Mouse (Mus musculus) embryo, embryonic 11 days (tissue): Measurements from ENCODE around the gene Igtp.
"Not testable (repeated sequence)": the region's sequence is repeated elsewhere in the genome, so short reads cannot be mapped to it uniquely, and the experiment has no call there.

ENCODE experiments used
- DNase-seq: peaks from one replicate; pipeline ENCODE4 v3.0.0-alpha.2; 2015

The Igtp gene

DNA sequence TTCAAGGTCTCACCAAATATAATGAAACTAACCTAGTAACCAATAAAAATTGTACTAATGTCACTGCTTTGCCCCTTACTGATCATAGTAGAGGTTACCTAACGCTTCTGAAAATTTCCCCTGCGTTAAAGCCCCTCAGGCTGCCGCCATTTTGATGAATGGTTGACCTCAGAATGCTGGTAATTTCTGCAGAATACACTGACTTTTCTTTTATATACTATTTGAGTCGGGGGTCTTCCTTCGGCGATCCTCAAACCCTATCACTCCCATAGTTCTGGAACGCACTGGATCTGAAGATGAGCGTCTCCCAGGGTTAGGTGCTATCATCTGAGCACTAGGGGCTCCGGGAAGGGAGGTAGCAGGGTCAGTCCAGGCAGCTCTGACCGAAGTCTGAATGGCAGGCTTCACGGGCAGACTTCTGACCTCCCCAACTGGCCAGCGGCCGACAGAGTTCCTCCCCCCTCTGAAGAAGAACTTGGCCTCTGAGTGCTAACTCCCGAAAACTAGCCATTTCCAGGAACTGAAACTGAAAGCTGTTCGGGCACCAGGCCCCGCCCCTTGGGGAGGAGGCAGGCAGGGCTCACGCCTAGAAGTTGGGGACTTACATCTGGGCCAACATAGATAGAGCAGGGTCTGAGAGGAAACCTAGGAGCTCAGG, 15.2 kb downstream of the Igtp start:
- DNase-seq: peak; percentile 61

DNA sequence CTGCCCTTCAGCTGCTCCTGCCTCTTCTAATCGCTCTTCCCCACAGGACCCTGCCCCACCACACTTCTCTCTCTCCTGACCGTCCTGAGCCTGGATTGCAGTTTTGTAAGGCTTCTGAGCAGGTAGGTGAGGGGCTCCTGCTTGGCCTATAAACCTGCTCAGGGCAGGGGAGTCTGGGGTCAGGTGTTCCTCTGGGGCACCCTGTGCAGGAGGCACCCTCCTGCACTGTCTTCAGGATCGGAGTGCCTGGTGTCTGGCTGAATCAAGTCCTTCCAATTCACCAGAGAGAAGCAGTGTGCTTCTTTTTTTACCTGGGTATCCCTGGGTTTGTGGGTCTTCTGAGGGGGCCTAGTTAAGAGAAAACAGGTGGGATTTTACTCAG, 15.7 kb downstream of the Igtp start:
- not testable (repeated sequence) for DNase-seq

DNA sequence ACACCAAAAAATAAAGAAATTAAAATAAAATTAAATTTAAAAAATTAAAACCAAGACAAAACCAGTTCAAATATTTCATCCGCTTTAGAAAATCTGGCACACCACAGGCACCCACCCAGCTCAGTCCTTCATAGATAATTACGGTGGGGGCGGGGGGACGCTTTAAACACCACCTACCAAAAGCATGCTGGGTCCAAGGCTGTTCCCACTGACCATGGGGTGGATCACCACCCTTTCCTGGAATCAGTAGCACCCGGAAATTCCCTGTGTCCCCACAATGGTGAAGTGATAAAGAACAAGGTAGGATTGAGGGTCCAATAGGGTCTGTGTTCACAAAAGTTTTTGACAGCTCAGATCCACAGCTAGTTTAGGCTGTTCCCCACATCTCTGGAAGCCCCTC, 16.5 kb downstream of the Igtp start:
- no peak for DNase-seq

DNA sequence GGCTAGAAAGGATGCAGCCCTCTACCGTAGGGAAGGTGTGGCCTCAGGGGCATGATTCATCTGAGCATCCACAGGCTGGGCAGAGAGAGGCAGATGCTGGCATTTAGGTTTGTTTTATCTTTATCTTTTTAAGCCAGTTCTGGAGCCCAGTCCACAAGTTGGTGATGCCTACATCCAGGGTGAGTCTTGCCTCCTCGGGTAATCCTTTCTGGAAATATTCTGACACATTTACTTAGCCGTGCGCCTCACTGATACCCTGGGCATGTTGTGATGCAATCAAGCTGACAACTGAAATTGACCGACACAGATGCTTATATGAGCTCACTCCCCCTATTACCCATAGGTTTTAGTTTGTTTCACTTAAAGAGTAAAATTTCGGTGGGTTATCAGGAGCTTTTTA, 17.5 kb downstream of the Igtp start:
- DNase-seq: no peak

DNA sequence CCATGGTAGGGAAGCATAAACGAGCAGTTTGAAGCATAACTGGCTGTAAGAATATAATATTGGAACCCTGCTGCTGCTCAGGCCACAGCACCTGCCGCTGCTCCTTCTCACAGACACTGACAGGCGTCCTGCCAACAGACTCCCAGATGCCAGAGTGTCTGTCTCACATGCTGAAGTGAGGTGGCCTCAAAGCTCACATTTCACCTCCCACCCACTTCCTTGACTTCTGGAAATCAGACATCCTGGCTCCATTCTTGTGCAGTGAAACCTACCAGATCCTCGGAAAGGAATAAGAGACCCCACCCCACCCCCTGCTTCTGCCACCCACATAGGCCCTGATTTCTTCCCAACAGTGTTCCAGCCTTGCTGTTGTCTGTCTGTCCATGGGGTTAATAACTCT, 24.4 kb downstream of the Igtp start:
- no peak for DNase-seq

DNA sequence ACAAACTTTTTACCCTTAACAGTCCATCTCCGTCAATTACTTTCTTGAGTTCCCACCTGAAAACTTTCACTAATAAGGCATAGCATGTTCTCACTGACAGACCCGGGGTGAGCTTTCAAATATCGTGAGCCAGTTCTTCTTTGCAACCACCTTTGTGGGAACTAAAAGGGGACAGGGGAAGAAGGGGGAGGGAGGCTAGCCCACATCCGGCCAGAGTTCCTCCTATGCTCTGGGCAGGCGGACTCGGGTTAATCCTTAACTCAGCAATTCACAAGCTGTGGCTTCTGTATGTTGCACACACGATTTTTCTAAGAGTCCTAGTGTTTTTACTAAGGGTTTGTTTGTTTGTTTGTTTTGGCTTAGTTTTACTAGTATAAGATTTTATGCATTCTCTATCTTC, 25.0 kb downstream of the Igtp start:
- DNase-seq: no peak

DNA sequence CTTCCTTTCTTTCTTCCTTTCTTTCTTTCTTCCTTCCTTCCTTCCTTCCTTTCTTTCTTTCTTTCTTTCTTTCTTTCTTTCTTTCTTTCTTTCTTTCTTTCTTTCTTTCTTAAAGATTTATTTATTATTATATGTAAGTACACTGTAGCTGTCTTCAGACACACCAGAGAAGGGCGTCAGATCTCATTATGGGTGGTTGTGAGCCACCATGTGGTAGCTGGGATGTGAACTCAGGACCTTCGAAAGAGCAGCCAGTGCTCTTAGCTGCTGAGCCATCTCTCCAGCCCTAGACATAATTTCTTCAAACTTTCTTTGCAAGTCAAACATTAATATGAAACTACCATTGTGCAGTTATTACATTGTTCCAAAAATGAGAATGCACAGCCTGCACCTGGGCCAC, 25.5 kb downstream of the Igtp start:
- not testable (repeated sequence) for DNase-seq

DNA sequence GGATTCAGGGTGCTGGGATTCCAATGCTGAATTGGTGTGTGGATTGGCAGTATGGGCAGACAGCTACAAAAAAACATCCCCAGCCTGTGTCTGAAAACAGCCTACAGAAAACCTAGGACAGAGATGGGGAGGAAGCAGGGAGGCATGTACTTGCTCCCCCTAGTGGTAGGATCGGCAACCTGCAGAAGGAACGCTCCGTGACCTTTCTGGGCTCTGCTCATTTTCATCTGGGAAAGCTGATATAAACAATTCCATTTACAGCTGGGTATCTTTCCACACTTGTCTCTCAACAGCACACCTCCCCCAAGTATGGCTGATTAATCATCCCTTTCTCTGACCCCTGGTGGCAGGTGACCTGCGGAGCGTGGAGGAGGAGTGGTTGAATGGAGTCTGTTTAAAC, 26.3 kb downstream of the Igtp start:
- DNase-seq: peak; percentile 83

DNA sequence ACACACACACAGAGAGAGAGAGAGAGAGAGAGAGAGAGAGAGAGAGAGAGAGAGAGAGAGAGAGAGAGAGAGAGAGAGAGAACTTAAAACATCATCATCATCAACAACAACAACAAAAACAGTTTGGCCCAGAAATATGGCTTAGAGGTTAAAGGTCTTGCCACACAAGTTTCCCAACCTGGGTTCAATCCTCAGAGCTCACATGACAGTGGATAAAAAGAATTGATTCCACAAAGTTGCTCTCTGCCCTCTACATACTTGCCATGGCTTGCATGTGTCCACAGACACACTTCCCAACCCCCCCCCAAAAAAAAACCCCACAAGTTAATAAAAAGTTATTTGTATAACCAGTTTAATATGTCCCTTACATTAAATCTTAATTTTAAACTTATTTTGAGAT, 27.1 kb downstream of the Igtp start:
- no peak for DNase-seq

DNA sequence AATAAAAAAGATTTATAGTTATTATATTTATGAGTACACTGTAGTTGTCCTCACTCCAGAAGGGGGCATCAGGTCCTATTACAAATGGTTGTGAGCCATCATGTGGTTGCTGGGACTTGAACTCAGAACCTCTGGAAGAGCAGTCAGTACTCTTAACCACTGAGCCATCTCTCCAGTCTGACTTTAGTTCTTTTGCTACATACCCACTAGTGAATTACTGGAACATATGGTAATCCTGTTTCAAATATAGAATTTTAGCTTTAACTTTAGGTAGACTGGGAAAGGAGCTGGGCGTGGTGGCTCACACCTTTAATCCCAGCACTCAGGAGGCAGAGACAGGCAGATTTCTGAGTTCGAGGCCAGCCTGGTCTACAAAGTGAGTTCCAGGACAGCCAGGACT, 28.7 kb downstream of the Igtp start:
- not testable (repeated sequence) for DNase-seq

DNA sequence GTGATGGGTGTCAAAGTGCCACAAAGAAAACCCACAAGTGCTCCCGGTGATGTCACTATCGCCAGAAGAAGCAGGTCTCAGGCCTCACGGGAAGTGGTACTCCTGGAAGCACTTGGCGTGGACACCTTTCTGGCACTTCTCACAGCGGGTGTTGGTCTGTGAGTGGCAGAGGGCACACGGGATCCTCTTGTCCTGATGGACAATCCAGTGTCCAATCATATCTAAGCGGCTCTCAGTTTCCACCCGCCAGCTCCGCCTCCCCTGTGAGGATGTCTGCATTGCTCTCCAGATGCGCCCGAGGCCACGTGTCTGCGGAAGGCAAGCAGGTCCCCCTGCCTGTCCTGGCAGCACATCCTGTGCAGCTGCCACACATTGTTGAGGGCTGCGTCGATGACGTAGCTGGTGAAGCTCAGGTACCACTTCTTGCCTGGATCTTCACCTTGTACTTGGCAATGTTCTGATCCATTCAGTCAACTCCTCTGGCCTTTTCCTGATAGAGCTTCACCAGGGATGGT, 31.1 kb downstream of the Igtp start:
- peak; percentile 9 for DNase-seq

DNA sequence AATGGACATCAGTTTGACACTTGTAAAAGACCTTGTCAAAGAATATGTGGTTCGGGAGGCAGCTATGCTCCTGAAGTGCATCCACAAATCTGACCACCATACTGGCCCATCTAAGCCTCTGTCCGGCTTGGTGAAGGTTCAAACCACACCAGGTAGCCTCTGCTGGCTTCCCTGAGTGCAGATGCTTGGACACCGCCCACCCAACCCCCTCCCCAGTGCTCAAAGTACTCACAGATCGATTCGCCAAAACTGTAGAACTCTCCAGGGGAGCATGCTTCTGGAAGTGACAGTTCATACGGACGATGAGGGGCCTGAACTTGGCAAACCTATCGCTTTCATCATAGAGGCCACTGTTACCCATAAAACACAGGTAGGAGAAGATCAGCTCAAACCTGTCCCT, 31.8 kb downstream of the Igtp start:
- no peak for DNase-seq

DNA sequence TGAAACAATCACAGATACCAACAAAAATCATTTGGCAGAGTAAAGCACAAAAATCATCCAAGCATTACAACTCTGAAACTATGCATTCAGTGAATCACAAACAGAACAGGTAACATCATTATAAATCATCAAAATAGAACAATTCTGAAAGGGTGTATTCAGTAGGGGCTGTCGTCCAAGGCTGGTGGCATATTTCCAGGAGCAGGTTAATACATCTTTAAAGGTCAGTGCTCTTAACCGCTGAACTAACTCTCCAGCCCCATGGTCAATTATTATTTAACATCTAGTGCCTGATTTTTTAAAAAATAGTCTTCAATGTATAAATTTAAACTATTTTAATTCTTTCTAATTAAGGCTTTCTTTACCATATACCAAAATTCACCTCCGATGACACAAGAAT, 35.2 kb downstream of the Igtp start:
- DNase-seq: not testable (repeated sequence)

DNA sequence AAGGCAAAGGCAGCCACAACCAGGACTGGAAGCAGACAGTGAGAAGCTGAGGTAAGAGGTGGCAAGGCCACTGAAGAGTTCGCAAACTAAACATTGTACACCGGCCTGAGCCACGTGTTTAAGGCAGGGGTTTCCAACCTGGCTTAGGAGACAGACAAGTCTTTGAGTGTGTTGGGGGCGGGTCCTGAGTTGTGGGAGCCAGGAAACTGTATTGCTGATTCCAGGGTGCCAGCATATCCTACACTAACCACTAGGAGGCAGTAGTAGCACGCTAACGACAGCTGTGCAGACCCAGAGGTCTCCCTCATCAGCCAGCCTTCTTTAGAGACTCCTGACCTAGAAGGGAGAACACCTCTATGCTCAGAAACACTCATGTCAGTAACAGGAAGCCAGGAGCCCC, 35.8 kb downstream of the Igtp start:
- peak; percentile 67 for DNase-seq

DNA sequence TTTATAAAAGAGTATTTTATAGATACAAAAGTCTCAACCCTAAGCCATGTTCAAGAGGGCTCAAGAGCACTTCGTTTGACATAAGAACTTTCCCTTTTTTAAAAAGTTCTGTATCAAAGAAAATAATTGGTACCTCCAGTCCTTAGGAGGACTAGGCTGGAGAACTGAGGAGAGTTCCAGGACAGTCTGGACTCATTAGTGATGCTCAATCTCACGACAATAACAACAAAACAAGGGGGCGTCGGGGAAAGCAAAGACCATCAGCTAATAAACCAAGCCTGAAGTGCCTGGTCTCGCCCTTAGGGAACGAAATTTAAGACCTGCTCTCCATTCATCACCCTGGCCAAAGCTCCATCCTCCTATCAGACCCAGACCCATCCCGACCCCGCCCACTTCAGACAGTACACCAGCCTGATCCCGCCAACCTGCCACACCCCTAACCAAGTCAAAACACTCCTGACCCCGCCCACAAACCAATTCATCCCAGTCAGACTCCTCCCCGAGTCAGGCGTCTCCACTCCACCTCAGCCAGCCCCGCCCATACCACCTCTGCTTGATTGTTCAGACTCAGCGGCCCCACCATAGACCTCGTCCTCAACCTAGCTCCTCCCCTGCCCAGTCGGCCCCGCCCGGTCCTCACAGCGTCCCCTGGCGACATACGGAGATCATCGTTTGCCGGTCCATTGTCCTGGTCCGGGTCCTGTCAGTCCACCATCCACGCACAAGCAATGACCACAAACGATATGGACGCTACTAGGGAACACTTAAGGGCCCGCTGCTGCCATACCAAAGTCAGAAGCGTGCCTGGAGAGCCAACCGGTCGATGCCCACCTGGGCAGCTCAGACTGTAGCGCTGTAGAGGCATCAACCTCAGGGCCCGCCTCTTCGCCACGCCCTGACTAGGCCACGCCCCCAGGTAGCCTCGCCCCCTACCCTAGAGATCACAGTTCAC, 39.8 kb downstream of the Igtp start:
- DNase-seq: peak; percentile 88

DNA sequence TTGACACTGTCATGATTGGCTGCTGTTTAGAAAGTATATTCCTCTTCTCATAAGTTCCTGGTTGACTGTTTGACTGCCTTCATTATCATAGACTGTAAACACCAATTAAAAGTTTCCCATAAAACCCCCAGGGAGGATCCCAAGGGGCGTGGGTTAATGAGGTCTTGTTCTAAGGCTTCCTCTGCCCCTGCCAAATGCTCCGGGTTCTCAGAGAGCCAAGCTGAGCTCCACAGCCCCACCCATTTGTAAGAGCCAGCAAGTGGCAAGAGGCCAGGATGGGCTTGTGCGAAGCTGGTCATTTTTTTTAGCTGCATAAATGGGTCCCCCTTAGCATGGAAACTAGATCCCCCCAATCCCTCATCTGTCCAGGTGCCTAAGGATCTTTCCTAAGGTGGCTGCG, 47.9 kb downstream of the Igtp start:
- no peak for DNase-seq

DNA sequence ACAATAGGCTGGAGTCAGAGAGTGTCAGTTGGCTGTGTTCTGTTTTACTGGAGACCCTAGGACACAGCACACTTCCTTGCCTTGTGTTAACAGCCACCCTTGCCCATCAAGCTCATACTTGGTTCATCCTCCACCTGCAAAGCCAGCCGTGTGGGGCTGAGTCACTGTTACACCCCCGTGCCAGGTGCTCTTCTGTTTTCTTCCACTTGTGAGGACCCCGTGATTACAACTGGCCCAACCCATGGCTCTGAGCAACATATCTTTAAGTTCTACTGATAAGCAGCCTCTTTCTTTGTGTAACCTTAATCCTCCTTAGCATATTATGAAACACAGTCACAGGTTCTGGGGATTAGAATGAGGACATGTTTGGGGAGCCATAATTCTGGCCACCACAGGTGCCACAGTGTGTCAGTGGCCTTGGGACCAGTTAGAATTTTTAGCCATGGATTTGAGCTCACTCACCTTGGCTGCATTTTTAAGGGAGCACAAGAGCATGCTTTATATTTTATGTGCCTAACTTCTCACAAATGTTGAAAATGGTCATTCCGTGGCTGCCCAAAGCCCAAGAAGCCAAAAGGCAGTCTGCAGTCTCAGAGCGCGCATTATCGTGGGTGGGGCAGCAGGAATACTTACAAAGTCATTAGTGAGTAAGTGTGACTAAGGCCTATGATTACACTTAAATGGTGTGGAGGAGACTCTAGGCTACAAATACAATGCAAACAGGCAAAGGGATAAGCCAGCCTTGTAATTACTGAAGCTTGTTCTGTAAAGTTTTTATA, 50.0 kb downstream of the Igtp start:
- DNase-seq: no peak

DNA sequence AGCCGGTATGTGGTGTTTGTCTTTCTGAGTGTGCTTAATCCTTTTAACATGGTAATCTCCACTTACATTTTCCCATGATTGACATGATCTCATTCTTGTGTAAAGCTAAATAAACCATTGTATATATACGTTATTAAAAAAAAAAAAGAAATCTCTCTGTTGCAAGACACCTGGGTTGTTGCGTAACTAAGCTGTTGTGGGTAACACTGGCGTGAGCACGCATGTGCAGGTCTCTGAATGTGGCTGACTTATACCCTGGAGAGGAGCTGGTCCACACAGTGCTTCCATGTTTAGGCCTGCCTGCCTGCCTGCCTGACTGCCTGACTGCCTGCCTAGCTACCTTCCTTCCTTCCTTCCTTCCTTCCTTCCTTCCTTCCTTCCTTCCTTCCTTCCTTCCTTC, 51.2 kb downstream of the Igtp start:
- no peak for DNase-seq

DNA sequence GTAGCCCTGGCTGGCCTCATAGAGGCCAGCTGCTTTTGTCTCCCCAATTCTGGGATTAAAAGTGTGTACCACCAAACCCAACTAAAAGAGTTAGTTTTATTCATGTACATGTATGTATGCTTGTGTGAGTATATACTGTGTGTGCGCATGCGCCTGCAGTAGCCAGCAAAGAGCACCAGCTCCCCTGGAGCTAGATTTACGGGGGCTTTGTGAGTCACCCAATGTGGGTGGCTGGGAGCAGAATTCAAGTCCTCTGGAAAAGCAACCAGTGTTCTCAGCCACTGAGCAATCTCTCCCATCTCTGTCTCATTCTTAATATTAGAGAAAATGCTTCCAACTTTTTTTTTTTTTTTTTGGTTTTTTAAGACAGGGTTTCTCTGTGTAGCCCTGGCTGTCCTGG, 55.1 kb downstream of the Igtp start:
- no peak for DNase-seq
